Mouse (Mus musculus) granulocyte monocyte progenitor cell, adult 5-6 weeks (primary cell): ENCODE data around the gene Gm10160. TPM values are rescaled to one million over a fixed set of nuclear protein-coding genes. Genes with fewer than 3 reads are reported as not detected.
A peak's percentile ranks its signal among the peaks of the same experiment; 100 is the strongest.

ENCODE experiments used
- ATAC-seq: replicated peaks from 2 replicates; pipeline ENCODE4 v1.8.0; 2016; ENCODE audit warnings: mild to moderate bottlenecking, moderate TSS enrichment, inconsistent platforms; ENCODE audit not compliant: poor library complexity, severe bottlenecking
- total RNA-seq, 2 experiments: library from RNA; stranded (forward) in 1 of 2; stranded (reverse) in 1 of 2; fragments of 200-712, 200-1000 nt in 1 of 2; fragments of >200 nt in 1 of 2; fragmentation: Nextera tagmentation in 1 of 2; gene quantifications; 2 replicates each; pipeline ENCODE4 v1.2.3; 2014 to 2017

Gm10160 gene
- total RNA-seq, 2 experiments from 2014 or later: not detected

- peak; percentile 83 for ATAC-seq
Measured at GRCm38 (mm10) chr7:81829379-81829894, 26.2 kb downstream of the Gm10160 start, which contains the start of gene Btbd1. Gene Btbd1 (minus strand): TSS chr7:81829431.

- peak; percentile 36 for ATAC-seq
Measured at GRCm38 (mm10) chr7:81828681-81829378, 26.8 kb downstream of the Gm10160 start.

GRCm38 (mm10) chr7:81827806-81828667 lies 27.6 kb downstream of the Gm10160 start:
- ATAC-seq: peak; percentile 26; the same call in 1 of the 2 replicates

- ATAC-seq: no peak
Measured at GRCm38 (mm10) chr7:81825381-81825780, 30.2 kb downstream of the Gm10160 start.

GRCm38 (mm10) chr7:81824906-81825305 lies 30.7 kb downstream of the Gm10160 start:
- no peak for ATAC-seq

- no peak for ATAC-seq
Measured at GRCm38 (mm10) chr7:81806067-81806466, 49.5 kb downstream of the Gm10160 start.

Other genes with a start within 250 kb of the Gm10160 start
- gene Homer2, start 148.3 kb downstream of the Gm10160 start, total RNA-seq (2014; fragmentation: Nextera tagmentation): 0.11 and 0.39 TPM in 2 replicates
- gene Homer2, start 148.3 kb downstream of the Gm10160 start, total RNA-seq (2017): 1.5 and 5.2 TPM in 2 replicates
- 63.3 and 65.3 TPM in 2 replicates for gene Ramac, start 92.9 kb downstream of the Gm10160 start, total RNA-seq (2014; fragmentation: Nextera tagmentation)
- gene Ramac, start 92.9 kb downstream of the Gm10160 start, total RNA-seq (2017): 88.6 and 89.8 TPM in 2 replicates
- 20.0 and 28.1 TPM in 2 replicates for gene 3110040N11Rik, start 66.3 kb downstream of the Gm10160 start, total RNA-seq (2014; fragmentation: Nextera tagmentation)
- gene 3110040N11Rik, start 66.3 kb downstream of the Gm10160 start, total RNA-seq (2017): 69.5 and 80.4 TPM in 2 replicates
- gene Btbd1, start 26.4 kb downstream of the Gm10160 start, total RNA-seq (2014; fragmentation: Nextera tagmentation): 37.4 and 79.2 TPM in 2 replicates
- 87.9 and 103 TPM in 2 replicates for gene Btbd1, start 26.4 kb downstream of the Gm10160 start, total RNA-seq (2017)
- gene Tm6sf1, start 3.2 kb upstream of the Gm10160 start, total RNA-seq (2014; fragmentation: Nextera tagmentation): 177 and 196 TPM in 2 replicates
- gene Tm6sf1, start 3.2 kb upstream of the Gm10160 start, total RNA-seq (2017): 132 and 194 TPM in 2 replicates
- not detected in 2 replicates for gene Hdgfl3, start 78.7 kb upstream of the Gm10160 start, total RNA-seq (2014; fragmentation: Nextera tagmentation)
- gene Hdgfl3, start 78.7 kb upstream of the Gm10160 start, total RNA-seq (2017): 0.67 and 0.99 TPM in 2 replicates
- gene Bnc1, start 136.5 kb upstream of the Gm10160 start, total RNA-seq (2014; fragmentation: Nextera tagmentation): not detected in 2 replicates
- gene Bnc1, start 136.5 kb upstream of the Gm10160 start, total RNA-seq (2017): not detected in 2 replicates